Mouse (Mus musculus) adrenal gland (tissue): ENCODE measurements around the gene Fam3c.

Experiments
- intact Hi-C: fragments of 180-260 bp; cut with DNase I; formaldehyde crosslinking; loops from one replicate; pipeline ENCODE4 v1.15.1; 2025

Gene Fam3c

DNA sequence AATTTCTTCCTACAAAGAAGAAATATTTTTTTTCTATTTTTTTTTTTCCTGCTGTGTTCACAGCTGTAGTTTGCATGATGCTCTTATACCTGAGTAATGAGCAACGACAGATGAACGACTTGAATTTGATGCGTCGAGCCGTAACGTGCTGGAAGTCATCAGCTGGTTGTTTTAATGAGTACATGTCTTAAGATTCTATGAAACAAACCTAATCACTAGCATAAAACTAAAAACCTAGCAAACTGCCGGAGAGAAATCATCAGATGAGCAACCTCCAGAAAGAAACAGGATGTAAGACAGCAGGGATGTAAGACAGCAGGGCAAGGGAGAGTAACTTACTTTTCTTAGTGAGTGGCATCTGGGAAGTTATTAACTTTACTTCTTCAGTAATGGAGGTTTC lies 1.4 kb downstream of the Fam3c start:
- intact Hi-C loops = no loop called here

- intact Hi-C loops = no loop called here
Observed at GRCm38 (mm10) chr6:22354031-22354430, 2.0 kb downstream of the Fam3c start.

GRCm38 (mm10) chr6:22351551-22351950 lies 4.5 kb downstream of the Fam3c start:
- intact Hi-C loops = no loop called here

DNA sequence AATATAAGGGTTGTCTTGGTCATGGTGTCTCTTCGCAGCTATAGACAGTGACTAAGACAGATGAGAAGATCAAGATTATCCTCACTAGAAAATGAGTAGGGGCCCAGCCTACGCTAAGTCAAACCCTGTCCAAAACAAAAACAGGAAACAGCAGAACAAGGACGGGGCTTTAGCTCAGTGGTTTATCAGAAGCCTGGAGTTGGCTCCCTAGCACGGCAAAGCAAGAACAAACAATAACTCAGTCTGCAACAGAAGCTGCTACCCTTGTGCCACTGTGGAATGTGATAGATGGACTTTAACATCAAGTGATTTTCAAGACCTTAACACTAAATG lies 5.8 kb downstream of the Fam3c start:
- intact Hi-C loops = no loop called here

DNA sequence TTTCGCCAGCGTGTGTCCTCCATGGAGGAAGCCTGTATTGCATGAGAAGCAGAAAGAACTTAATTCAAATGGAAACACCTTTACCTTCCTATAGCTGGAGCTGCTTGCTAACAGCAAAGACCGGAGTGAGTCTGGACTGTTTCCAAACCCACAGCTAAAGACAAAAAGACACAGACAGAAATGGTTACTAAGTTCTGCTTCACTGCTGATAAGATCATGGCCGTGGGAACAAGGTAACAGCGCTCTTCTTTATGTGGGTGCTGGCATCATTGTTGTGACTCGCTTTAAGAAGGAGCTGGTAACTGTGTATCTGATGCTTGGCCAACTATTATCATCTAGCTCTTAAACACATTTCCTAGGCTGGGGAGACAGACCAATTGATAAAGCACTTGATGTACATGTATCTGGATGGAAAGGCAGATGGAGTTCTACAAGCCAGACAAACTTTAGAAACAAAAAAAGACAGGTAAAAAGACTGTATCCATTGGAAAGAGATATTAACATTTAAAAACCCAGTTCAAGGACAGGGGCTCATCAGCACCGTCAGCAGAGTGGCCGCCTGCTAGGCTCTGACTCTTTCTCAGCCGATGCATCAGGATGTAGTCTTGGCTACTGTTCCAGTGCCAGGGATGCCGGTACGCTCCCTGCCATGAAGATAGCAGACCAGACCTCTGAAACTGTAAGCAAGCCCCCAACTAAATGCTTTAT lies 6.4 kb downstream of the Fam3c start:
- intact Hi-C loops = no loop called here

DNA sequence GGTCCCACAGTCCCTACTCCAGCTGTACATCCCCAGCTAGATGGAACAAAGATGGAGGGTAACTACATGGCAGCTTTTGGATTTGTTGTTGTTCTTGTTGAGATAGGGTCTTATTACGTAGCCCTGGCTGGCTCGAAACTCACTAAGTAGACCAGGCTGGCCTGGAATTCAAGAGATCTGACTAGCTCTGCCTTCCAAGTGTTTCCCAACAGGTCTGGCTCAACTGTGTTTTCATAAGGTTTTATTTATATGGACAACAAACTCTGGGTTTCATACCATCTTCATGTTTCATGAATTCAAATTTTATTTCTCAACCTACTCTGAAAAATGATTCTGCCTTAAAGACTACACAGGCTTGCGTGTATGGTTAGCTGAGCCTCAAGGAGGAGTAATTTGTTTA lies 7.1 kb downstream of the Fam3c start:
- intact Hi-C loops = no loop called here

GRCm38 (mm10) chr6:22348130-22348529 lies 7.9 kb downstream of the Fam3c start:
- intact Hi-C loops = no loop called here

GRCm38 (mm10) chr6:22347132-22347902 lies 8.7 kb downstream of the Fam3c start:
- intact Hi-C loops = no loop called here

- intact Hi-C loops = no loop called here
Observed at GRCm38 (mm10) chr6:22344443-22344842, 11.6 kb downstream of the Fam3c start.

GRCm38 (mm10) chr6:22343706-22344105 lies 12.3 kb downstream of the Fam3c start:
- intact Hi-C loops = no loop called here

DNA sequence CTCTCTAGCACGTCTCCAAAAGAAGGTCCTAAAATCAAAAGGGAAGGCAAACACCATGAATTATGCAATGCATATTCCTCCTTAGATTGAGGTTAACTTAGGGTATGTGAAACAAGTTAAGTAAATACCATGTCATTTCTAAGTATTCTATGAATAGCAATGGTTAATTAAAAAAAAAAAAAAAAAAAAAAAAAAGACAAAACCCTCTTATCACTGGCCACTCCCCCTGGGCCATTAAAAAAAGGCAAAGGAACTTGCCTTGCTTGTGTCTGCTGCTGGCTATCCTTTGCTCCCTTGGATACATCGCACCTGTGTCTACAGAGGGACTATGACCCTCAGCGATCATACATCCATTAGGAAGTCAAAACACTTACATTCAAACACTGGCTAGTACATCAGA lies 12.8 kb downstream of the Fam3c start:
- intact Hi-C loops = no loop called here

- intact Hi-C loops = no loop called here
Observed at GRCm38 (mm10) chr6:22340779-22341178, 15.3 kb downstream of the Fam3c start.

DNA sequence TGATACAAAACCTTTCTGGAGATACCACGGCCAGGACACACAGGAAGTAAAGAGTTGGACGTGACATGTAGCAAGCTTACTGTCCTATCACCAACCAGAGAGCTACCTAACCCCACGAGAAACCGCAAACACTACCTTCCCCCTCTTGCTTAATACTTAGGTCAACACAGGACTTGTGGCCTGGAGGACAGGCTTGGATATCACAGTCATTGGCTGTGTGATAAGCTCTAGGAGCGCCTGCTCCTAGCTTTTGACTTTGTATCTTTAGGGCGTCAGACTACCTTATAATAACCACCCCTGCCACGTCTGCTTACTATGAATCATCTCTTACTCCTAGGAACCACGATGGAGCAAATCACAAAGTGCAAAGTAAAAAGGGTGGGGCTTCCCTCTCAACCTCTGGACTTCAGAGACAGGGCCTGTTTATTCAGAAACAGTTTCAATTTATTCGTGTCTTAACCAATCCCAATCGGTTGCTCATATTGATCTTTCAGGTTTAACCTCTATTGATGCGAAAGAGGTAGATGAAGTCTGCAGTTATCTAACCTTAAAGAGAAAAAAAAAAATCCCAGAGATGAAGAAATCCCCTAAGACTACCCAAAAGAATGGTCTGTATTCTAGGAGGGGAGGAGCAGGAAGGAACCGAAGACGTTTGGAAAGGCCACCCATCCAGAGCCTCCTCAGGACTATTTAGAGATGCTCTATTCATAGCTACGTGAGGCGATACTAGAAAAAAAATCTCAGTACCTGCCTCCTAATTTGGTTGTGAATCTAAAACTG lies 16.1 kb downstream of the Fam3c start:
- intact Hi-C loops = no loop called here

DNA sequence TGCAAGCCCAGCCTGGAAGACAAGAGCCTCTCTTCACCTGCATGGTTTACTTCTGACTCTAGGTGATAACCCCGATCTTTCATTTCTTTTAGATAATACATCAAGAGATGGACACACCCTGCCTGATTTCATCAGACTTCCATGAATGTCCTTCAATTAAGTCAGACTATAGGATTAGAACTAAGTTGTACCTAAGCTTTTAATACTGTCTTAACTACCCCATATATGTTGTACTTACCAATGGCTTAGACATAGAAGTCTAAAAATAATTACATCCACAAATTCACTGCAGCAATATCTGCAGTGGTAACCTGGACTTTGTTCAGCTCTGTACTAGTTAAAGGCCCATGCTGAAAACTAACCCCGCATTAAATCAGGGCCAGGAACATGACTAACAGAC lies 23.5 kb downstream of the Fam3c start:
- intact Hi-C loops = no loop called here

GRCm38 (mm10) chr6:22330169-22330960 lies 25.7 kb downstream of the Fam3c start:
- intact Hi-C loops = no loop called here

GRCm38 (mm10) chr6:22327931-22328330 lies 28.1 kb downstream of the Fam3c start:
- intact Hi-C loops = loop anchor here (10.0 kb wide), 2 partner anchors 203 to 657 kb away; no protein-coding TSS in a partner anchor

DNA sequence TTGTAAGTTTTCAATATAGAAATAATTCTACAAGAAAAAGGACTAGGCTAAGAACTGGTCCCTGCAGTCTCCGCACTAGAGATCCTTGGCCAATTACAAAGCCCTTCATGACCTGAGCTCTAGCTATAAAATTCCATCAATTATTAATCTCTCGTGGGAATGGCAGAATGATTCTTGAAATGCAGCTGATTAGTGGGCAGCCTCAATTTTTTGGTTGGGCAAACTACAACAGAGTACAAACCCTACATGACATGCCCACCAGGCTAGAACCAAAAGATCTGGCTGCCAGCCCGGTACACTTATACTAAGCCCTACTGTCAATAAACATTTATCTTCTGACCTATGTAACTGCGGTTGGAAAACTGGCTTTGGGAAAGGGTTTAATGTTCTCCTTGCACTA lies 29.0 kb downstream of the Fam3c start:
- intact Hi-C loops = loop anchor here (10.0 kb wide), 2 partner anchors 202 to 658 kb away; no protein-coding TSS in a partner anchor

DNA sequence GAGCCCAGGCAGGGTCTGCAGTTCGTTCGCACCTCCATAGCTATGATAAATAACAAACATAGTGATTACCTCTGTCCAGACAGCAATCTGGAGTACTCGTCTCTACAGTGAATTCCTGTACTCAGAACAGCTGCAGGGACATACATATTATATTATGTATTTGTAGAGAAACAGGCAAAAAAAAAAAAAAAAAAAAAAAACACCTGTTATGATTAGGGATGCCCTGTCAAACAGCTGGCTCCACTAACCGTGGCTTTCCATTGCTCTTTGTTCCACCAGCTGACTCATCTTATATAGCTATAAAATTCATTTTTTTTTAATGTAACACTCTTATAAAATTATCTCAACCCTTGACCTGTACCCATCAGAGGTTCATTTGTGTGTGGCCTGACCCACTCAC lies 29.8 kb downstream of the Fam3c start:
- intact Hi-C loops = loop anchor here (10.0 kb wide), 2 partner anchors 201 to 659 kb away; no protein-coding TSS in a partner anchor

GRCm38 (mm10) chr6:22325364-22326072 lies 30.5 kb downstream of the Fam3c start:
- intact Hi-C loops = loop anchor here (1.0 to 10.0 kb wide), 3 partner anchors 169 to 659 kb away; no protein-coding TSS in a partner anchor

DNA sequence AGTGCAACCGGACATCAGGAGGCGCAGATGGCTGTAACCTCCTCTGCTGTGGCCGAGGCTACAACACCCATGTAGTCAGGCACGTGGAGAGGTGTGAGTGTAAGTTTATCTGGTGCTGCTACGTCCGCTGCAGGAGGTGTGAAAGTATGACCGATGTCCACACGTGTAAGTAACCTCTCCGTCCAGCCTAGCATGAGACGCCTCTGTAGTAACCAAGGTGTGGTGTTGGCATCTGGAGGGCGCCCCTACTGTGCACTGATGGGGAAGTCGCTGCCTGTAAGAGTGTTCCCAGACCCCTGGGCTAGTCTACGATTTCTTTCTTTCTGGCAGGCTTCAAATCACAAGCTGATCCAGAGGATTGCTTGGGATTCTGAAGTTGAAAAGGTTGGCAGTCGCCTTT lies 58.0 kb downstream of the Fam3c start:
- intact Hi-C loops = loop anchor here (10.0 kb wide), 1 partner anchor 183 kb away; no protein-coding TSS in a partner anchor
